Mouse (Mus musculus) hindbrain, postnatal 0 days (tissue): ENCODE results near the gene Psmc3ip. TPM values are rescaled to one million over a fixed set of nuclear protein-coding genes. Genes with fewer than 3 reads are reported as not detected.

Experiments
- ATAC-seq: fragments of 200-750 bp; cut with Nextera tagmentation; 2 replicates; pipeline ENCODE4 v1.8.0; 2017; ENCODE audit warnings: mild to moderate bottlenecking, moderate TSS enrichment, moderate library complexity
- DNase-seq: peaks from one replicate; pipeline ENCODE4 v3.0.0-alpha.2; 2015; ENCODE audit warnings: low spot score
- H3K27ac ChIP-seq: fragments of 300-500 bp; sonication (generic); 2 replicates; pipeline ENCODE4 v1.5.1; 2014; ENCODE audit warnings: mild to moderate bottlenecking
- H3K27me3 ChIP-seq: fragments of 300-500 bp; sonication (generic); 2 replicates; pipeline ENCODE4 v1.6.1; 2014; ENCODE audit warnings: low read length, mixed read lengths; ENCODE audit not compliant: insufficient read depth
- H3K36me3 ChIP-seq: fragments of 300-500 bp; sonication (generic); 2 replicates; pipeline ENCODE4 v1.6.1; 2014; ENCODE audit warnings: low read length, mixed read lengths; ENCODE audit not compliant: insufficient read depth
- H3K4me1 ChIP-seq: fragments of 300-500 bp; sonication (generic); 2 replicates; pipeline ENCODE4 v1.6.1; 2014; ENCODE audit warnings: antibody characterized with exemption, low read length, mixed read lengths; ENCODE audit not compliant: insufficient read depth
- H3K4me2 ChIP-seq: fragments of 300-500 bp; sonication (generic); 2 replicates; pipeline ENCODE4 v1.6.1; 2014; ENCODE audit warnings: low read depth, mild to moderate bottlenecking, low read length, moderate library complexity, mixed read lengths
- H3K4me3 ChIP-seq: fragments of 300-500 bp; sonication (generic); 2 replicates; pipeline ENCODE4 v1.5.1; 2014; ENCODE audit warnings: low read length
- H3K9ac ChIP-seq: fragments of 300-500 bp; sonication (generic); replicated peaks from 2 replicates; pipeline ENCODE4 v1.6.1; 2014; ENCODE audit warnings: mild to moderate bottlenecking, low read length, moderate library complexity, mixed read lengths
- H3K9me3 ChIP-seq: fragments of 300-500 bp; sonication (generic); 2 replicates; pipeline ENCODE4 v1.6.1; 2016; ENCODE audit warnings: low read length, mixed read lengths
- CTCF ChIP-seq: IDR thresholded peaks from 2 replicates; pipeline ENCODE4 v1.5.1; 2016; ENCODE audit warnings: antibody characterized with exemption, control low read depth, low read depth
- WGBS: fragments of 180-500 bp; shearing (Covaris S2); extraction: QIAGEN DNeasy Blood & Tissue Kit; methylation state at CpG from one replicate; pipeline ENCODE4 v1.1.7; 2014; 5-methylcytosine and 5-hydroxymethylcytosine counted together
- polyA plus RNA-seq: library from polyadenylated mRNA; unstranded; fragments of >200 nt; fragmentation: Nextera tagmentation; extraction: Ambion mirVana; gene quantifications from 2 replicates; pipeline ENCODE4 v1.2.1, GENCODE M21; 2015
- total RNA-seq: library from RNA; depleted of rRNA; stranded (reverse); fragments of >200 nt; gene quantifications from 2 replicates; pipeline ENCODE4 v1.2.3, GENCODE M21; 2014

The Psmc3ip gene
- total and polyA plus RNA-seq, 2 experiments from 2014 or later = 2.9 to 16.3 TPM

- peak overlapping the region; percentile 98 for H3K4me2 ChIP-seq
- no peak overlapping the region for H3K27ac ChIP-seq
- no peaks in the 10 kb centered on the region for H3K27me3 ChIP-seq
- no peak for TF ChIP-seq CTCF
- 0 out of 2 replicates have a peak, but pooled peaks cover 6% of the 10 kb centered on the region for H3K4me1 ChIP-seq
- peak overlapping the region; percentile 86 for H3K9ac ChIP-seq
- no peaks in the 10 kb centered on the region for H3K9me3 ChIP-seq
- no peak for ATAC-seq
- peak overlapping the region; percentile 81 for H3K4me3 ChIP-seq
- 60% methylated on average over 6 of the region's 6 CpGs for WGBS
- no peaks in the 10 kb centered on the region for H3K36me3 ChIP-seq
- no peak for DNase-seq
These were observed 24.2 kb downstream of the Psmc3ip start for GRCm38 (mm10) chr11:101070987-101071386.

GRCm38 (mm10) chr11:101070189-101070527 is 25.1 kb downstream of the Psmc3ip start:
- Histone ChIP-seq H3K27ac (peak overlapping the region; percentile 83), H3K4me3 (peak overlapping the region; percentile 81), H3K9ac (peak overlapping the region; percentile 86), H3K36me3 (no peaks in the 10 kb centered on the region), H3K4me1 (0 out of 2 replicates have a peak, but pooled peaks cover 6% of the 10 kb centered on the region), H3K27me3 (no peaks in the 10 kb centered on the region), H3K9me3 (no peaks in the 10 kb centered on the region), H3K4me2 (peak overlapping the region; percentile 98)
- DNase-seq (no peak), ATAC-seq (peak; percentile 64)
- TF ChIP-seq CTCF = no peak
- WGBS = under 1% methylated on average over 36 of the region's 36 CpGs

- H3K9me3 ChIP-seq = no peaks in the 10 kb centered on the region
- peak; percentile 96 for DNase-seq
- WGBS = 4% methylated on average over 35 of the region's 35 CpGs
- no peak for TF ChIP-seq CTCF
- H3K27me3 ChIP-seq = no peaks in the 10 kb centered on the region
- peak within 1 kb of the TSS; percentile 98 for H3K4me2 ChIP-seq
- H3K4me1 ChIP-seq = 0 out of 2 replicates have a peak, but pooled peaks cover 6% of the 10 kb centered on the region
- peak within 1 kb of the TSS; percentile 86 for H3K9ac ChIP-seq
- H3K27ac ChIP-seq = peak within 1 kb of the TSS; percentile 83
- H3K36me3 ChIP-seq = no peaks in the 10 kb centered on the region
- H3K4me3 ChIP-seq = peak within 1 kb of the TSS; percentile 81
- peak; percentile 89 for ATAC-seq
These were observed 25.6 kb downstream of the Psmc3ip start, which contains the start of gene Naglu for GRCm38 (mm10) chr11:101069391-101070188. Naglu (plus strand) TSS chr11:101070012.

- Histone ChIP-seq H3K36me3 (peaks cover 10% of the 10 kb centered on the region; the same call in 1 of the 2 replicates), H3K9ac (no peak overlapping the region; the same call in 1 of the 2 replicates), H3K27me3 (no peaks in the 10 kb centered on the region), H3K9me3 (no peaks in the 10 kb centered on the region), H3K4me1 (0 out of 2 replicates have a peak, but pooled peaks cover 6% of the 10 kb centered on the region), H3K27ac (peak overlapping the region; percentile 29; the same call in 1 of the 2 replicates), H3K4me3 (peak overlapping the region; percentile 24), H3K4me2 (peak overlapping the region; percentile 51)
- 21% methylated on average over 18 of the region's 18 CpGs for WGBS
- peak; percentile 22; the same call in 1 of the 2 replicates for ATAC-seq
- peak; percentile 100 for TF ChIP-seq CTCF
- DNase-seq = peak; percentile 90
These were observed 28.5 kb downstream of the Psmc3ip start for GRCm38 (mm10) chr11:101066549-101067412.

- Histone ChIP-seq H3K27me3 (no peaks in the 10 kb centered on the region), H3K4me3 (no peak overlapping the region), H3K27ac (no peak overlapping the region), H3K36me3 (peaks cover 19% of the 10 kb centered on the region), H3K9me3 (no peaks in the 10 kb centered on the region), H3K4me2 (no peak overlapping the region), H3K9ac (no peak overlapping the region), H3K4me1 (no peaks in the 10 kb centered on the region)
- no peak for TF ChIP-seq CTCF
- ATAC-seq (no peak), DNase-seq (no peak)
- 92% methylated on average over 9 of the region's 9 CpGs for WGBS
These were observed 30.2 kb downstream of the Psmc3ip start for GRCm38 (mm10) chr11:101065002-101065401.

DNA sequence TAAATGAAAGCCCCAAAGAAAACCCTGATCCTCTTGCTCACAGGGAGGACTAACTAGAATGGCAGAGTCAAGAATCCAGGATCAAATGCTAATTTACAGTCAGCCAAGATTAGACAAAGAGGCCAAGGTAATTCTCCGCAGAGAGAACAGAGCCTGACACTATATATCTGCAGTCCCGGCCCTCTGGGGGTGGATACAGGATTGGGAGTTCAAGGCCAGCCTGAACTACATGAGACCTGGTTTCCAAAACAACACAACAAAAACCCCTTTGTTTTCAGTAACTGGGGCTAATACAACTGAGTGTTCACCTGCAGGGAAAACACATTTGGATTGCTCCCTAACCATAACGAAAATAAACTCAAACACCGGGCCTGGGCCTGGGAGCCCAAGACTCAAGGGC is 30.8 kb downstream of the Psmc3ip start:
- ATAC-seq = no peak
- TF ChIP-seq CTCF = no peak
- no peak for DNase-seq
- no peaks in the 10 kb centered on the region for H3K4me1 ChIP-seq
- H3K9ac ChIP-seq = no peak overlapping the region
- H3K27me3 ChIP-seq = no peaks in the 10 kb centered on the region
- H3K4me2 ChIP-seq = no peak overlapping the region
- H3K9me3 ChIP-seq = no peaks in the 10 kb centered on the region
- H3K36me3 ChIP-seq = peaks cover 19% of the 10 kb centered on the region
- peak overlapping the region; percentile 70; the same call in 1 of the 2 replicates for H3K27ac ChIP-seq
- H3K4me3 ChIP-seq = no peak overlapping the region
- WGBS = 79% methylated on average over 4 of the region's 4 CpGs
